Mouse (Mus musculus) 3T3-L1 (cell line): Measurements from ENCODE around the gene Taf3.
A peak's percentile ranks its signal among the peaks of the same experiment; 100 is the strongest.

Source experiments
- DNase-seq: peaks from one replicate; pipeline ENCODE4 v3.0.0-alpha.2; 2015; ENCODE audit warnings: low read depth, low spot score

The Taf3 gene

DNA sequence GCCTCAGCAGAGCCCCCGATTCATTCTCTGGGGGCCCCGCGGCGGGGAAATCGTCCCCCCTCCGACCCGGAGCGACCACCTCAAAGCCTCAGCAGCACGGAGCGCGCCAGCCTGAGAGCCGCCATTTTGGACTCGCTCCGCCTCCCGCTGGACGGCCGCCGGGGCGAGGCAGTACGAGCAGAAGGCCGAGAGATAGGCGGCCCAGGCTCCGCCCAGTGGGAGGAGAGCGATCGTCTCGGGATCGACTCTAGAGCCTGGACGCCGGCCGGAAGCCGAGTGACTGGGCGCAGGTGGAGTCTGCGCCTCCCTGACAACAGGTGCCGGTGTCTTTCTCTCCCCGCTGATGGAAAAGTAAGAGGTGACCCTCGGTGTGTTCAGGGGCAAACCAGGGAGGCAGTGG is at the start of gene Taf3:
Gene Taf3 (minus strand): TSS at position 136 of the 400 bp plus-strand sequence.
- peak; percentile 94 for DNase-seq

GRCm38 (mm10) chr2:10094327-10095100 is 46.1 kb upstream of the Taf3 start:
- no peak for DNase-seq

GRCm38 (mm10) chr2:10087256-10087850 is 39.0 kb upstream of the Taf3 start:
- DNase-seq, result peak; percentile 47

DNA sequence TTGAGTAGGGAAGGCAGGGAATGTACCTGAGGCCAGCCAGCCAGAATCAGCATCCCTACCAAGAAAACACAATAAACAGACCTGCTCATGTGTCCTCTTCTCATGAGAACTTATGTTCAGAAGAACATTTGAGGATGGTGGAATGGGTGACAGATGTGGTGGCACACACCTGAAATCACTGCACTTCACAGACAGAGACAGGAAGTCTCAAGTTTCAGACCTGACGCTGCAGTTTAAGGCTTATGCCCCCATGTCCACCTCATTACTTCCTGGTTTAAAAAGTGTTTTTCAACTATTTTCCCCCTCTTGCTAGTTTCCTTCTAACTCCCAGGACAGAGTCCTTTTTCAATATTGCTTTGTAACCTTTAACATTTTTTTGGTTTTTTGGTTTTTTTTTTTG is 34.3 kb upstream of the Taf3 start:
- DNase-seq, result no peak

DNA sequence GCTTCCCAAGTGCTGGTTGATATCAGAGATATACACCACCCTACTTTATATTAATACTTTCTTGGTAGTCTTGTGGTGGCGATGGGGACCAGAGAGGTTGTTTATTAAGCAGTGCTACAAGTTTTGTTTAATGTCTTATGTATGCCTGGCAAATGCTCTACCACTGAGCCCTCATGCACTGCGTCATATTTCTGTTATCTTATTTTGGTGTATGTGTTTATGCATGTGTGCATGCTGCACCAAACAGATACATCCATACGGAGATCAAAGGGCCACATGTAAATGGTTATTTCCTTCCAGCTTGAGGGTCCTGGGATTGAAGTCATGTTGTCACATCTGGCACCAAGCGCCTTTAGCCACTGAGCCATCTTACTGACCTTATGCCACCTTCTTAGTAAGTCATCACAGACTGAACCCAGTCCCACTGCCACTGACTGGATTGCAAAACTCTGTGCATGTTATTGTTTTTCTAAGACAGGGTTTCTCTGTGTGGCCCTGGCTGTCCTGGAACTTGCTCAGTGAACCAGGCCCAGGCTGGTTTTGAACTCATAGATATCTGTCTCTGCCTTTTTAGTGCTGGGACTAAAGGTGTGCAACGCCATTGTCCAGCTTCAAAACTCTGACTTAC is 33.2 kb upstream of the Taf3 start:
- no peak for DNase-seq

DNA sequence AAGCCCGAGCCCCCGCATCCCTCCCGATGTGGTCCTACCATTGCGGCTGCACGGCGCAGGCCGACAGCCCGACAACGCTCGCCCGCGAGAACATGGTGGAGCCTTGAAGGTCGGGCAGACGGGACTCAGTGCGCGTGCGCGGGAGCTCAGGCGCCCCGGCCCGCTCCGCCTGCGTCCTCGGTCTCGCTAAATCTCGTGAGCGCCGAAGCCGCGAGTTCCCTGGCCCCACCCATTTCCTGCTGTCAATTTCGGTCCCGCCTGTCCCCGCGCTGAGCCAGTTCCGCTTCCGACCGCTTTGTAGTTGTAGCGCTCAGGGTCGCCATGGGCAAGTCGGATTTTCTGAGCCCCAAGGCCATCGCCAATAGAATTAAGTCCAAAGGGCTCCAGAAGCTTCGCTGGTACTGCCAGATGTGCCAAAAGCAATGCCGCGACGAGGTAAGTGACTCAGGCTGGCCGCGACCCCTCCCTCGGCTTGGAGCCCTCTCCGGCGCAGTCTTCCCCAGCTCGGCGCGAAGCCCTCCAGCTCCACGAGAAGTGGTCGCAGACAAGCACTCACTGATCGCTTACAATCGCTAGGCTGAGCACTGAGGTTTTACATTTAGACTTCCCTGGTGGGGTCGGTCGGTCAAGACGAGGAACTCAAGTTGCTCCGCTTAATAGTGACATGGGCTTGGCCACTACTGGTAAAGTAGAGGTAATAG is 32.1 kb upstream of the Taf3 start, which contains the start of the genes Atp5c1 and Kin:
Gene Atp5c1 (minus strand): TSS at position 201 of the 701 bp plus-strand sequence.
Gene Kin (plus strand): TSS at position 284 of the 701 bp plus-strand sequence.
- peak; percentile 96 for DNase-seq

DNA sequence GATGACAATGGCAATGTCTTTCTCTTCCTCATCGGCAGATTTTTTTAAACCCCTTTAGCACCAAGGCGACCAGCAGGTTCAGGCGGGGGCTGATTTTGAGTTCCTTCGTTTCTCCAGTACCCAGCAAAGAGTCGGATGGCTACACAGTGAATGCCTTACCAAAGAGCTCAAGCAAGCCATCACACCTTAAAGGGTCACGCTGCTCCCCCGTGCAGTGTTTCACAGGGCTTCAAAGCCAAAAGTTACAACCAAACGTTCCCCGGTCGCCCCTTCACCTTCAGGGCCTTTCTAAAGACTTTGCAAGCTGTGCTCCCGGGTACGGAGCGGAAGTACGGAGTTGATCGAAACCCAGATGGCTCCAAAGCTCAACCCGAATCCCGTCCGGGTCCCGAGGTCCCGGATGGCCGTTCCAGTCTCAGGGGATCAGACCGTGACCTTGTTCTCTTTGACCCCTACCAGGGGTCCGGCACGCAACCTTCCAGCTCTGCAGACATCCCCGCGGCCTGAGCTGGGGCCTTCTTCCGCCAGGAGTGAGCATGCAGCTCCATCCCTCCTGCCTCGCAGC is 31.4 kb upstream of the Taf3 start:
- DNase-seq, result peak; percentile 17

- DNase-seq, result peak; percentile 87
Observed at GRCm38 (mm10) chr2:10076675-10077074, 28.3 kb upstream of the Taf3 start.

- no peak for DNase-seq
Observed at GRCm38 (mm10) chr2:10074470-10074869, 26.1 kb upstream of the Taf3 start.

DNA sequence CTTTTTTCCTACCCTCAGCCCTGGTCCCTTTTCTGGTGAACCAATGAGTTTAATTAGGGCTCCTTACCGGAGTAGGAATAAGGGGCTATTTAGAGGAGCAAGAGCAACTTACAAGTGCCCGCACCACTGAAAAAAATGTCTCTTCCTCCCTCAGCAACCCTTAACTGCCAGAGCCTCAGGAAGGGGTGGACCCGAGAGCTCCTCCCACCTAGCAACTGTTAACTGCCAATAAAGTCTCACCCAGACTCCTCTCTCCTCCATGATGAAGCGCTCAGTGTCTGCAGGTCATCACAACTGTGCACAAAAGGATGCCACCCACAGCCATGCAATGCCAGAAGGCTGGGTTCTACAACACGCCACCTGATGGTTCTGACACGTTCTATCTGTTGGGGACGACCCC is 23.4 kb upstream of the Taf3 start:
- DNase-seq, result no peak

DNA sequence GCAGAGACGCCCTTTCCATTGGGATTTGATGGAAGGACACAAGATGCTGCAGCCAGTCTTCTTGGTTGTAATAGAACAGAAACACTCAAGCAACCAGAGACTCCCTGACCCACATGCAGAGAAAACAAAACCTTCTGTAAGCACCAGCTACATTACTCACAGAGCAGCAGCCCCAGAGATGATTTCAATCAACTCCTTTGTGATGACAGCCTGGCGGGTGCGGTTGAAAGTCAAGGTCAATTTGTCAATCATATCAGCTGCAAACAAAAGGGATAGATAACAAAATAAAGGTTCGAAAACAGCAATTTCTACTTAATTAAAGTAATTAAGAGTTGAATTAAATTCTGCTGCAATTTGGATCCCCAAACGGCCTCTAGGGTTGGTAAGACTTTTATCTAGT is 10.4 kb upstream of the Taf3 start:
- no peak for DNase-seq

GRCm38 (mm10) chr2:10051996-10052395 is 3.6 kb upstream of the Taf3 start:
- no peak for DNase-seq

GRCm38 (mm10) chr2:10050878-10051277 is 2.5 kb upstream of the Taf3 start:
- no peak for DNase-seq

DNA sequence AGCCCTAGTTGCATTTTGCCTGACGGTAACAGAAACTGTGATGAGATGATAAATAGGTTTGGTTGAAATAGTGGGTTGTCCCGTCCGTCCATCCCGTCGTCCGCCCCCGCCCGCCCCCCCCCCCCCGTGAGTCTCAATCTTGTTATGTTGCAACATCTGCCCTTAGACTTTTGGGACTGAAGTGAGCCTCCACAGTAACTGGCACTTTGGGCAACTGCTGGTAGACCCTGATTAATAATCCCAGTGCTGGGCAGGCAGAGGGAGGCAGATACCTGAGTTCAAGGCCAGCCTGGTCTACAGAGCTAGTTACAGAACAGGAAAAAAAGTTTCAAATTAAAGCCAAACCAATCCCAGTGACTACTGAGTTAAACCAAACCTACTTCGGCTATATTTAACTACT is 1.1 kb upstream of the Taf3 start:
- no peak for DNase-seq

- peak; percentile 63 for DNase-seq
Observed at GRCm38 (mm10) chr2:10047758-10048436, 499 bp downstream of the Taf3 start.

GRCm38 (mm10) chr2:10034976-10035375 is 13.4 kb downstream of the Taf3 start:
- no peak for DNase-seq

DNA sequence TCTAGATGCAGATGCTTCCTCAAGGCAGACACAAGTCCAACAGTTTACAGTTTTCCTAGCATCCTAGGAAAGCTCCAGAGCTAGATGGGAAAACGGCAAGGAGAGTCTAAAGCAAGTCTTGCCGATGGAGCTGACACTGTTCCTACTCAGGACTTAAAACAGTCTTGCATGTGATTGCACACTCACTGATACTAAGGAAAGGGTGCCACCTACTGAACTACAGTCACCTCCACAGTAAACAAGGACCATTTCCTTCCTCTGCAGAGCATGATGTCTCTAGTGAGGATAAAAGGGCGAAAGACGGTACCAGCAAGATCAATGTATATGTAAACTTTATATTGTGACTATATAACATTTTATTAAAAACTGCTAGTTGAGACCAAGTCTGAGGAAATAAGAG is 14.7 kb downstream of the Taf3 start:
- DNase-seq, result no peak

DNA sequence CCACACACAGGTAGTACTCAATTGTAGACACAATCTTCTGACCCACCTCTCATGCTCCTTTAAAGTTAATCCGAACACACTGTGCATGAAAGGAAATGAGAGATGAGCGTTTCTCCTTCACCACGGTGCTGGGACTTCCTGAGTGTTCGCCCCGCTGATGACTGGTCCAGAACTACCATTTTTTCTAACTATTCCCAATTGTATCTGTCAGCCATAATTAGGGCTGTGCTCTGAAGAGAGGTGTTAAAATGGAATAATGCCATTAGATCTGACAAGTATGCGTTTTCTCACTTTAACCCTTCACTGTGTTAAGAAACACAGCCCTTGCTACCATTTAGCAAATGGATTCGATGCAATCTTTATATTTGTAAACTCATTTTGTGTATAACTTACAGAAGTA is 18.6 kb downstream of the Taf3 start:
- no peak for DNase-seq

- no peak for DNase-seq
Observed at GRCm38 (mm10) chr2:10024264-10024663, 24.1 kb downstream of the Taf3 start.

GRCm38 (mm10) chr2:10021296-10021695 is 27.1 kb downstream of the Taf3 start:
- DNase-seq, result no peak

- DNase-seq, result no peak
Observed at GRCm38 (mm10) chr2:10014951-10015635, 33.3 kb downstream of the Taf3 start.
